Mouse (Mus musculus): Measurements from ENCODE around the gene Tyw1. TPM values are rescaled to one million over a fixed set of nuclear protein-coding genes. Genes with fewer than 3 reads are reported as not detected.

Tyw1 gene
- total RNA-seq, 2 experiments from 2014 or later = 17.9 to 19.4 TPM

GRCm38 (mm10) chr5:130368236-130368635, 112.8 kb downstream of the Tyw1 start:
- DNase-seq = peak; percentile 14

GRCm38 (mm10) chr5:130369237-130369636, 113.8 kb downstream of the Tyw1 start, which contains the start of gene Caln1:
TSS of gene Caln1 (plus strand) at chr5:130369455.
- DNase-seq = peak; percentile 79
- intact Hi-C loops (cut with DNase I) = no loop called here

More at GRCm38 (mm10) chr5:130368236-130368635, 112.8 kb downstream of the Tyw1 start:
- intact Hi-C loops (cut with DNase I) = no loop called here

- intact Hi-C loops (cut with DNase I) = no loop called here
- no peak for DNase-seq
These were observed 120.0 kb downstream of the Tyw1 start for GRCm38 (mm10) chr5:130375411-130375810.

GRCm38 (mm10) chr5:130384222-130384912, 128.9 kb downstream of the Tyw1 start, which contains the start of gene A330070K13Rik:
TSS of gene A330070K13Rik (minus strand) at chr5:130384631.
- no peak for DNase-seq
- intact Hi-C loops (cut with DNase I) = no loop called here

GRCm38 (mm10) chr5:130386418-130386817, 131.0 kb downstream of the Tyw1 start:
- intact Hi-C loops (cut with DNase I) = no loop called here
- no peak for DNase-seq

Other genes with a start within 250 kb of the Tyw1 start
- gene Asl, start 226.4 kb upstream of the Tyw1 start, total RNA-seq (2021) = 10 to 100 TPM; 31.0 to 34.9 TPM
- 10 to 100 TPM; 44.4 to 49.5 TPM for gene Crcp, start 226.3 kb upstream of the Tyw1 start, total RNA-seq (2021)
- 10 to 100 TPM; 33.8 to 38.2 TPM for gene Tpst1, start 182.3 kb upstream of the Tyw1 start, total RNA-seq (2021)
- gene Kctd7, start 110.8 kb upstream of the Tyw1 start, total RNA-seq (2021) = 10 to 100 TPM; 17.3 to 19.7 TPM
- 10 to 100 TPM; 37.9 to 39.8 TPM for gene Rabgef1, start 83.8 kb upstream of the Tyw1 start, total RNA-seq (2021)
- gene Tmem248, start 38.5 kb upstream of the Tyw1 start, total RNA-seq (2021) = 10 to 100 TPM; 29.4 to 33.6 TPM
- gene Sbds, start 89 bp upstream of the Tyw1 start, total RNA-seq (2021) = 10 to 100 TPM; 37.4 to 38.3 TPM
- 100 to 1,000 TPM; 150 to 161 TPM for gene Caln1, start 113.8 kb downstream of the Tyw1 start, total RNA-seq (2021)
- gene A330070K13Rik, start 129.0 kb downstream of the Tyw1 start, total RNA-seq (2021) = not detected

Data from left cerebral cortex, postnatal 4 days (tissue).